Mouse (Mus musculus): ENCODE results near the gene Prkd1.

- TF ChIP-seq CTCF (conservative IDR thresholded peaks at IDR 0.05; ENCODE audit: low read length) (no peak), POU5F1 (IDR thresholded peaks at IDR 0.05; ENCODE audit: borderline replicate concordance, low read length) (no peak), NANOG (IDR thresholded peaks at IDR 0.05; ENCODE audit: borderline replicate concordance, low read length) (no peak)
Measured at GRCm38 (mm10) chr12:50528633-50529032, 120.3 kb downstream of the Prkd1 start.

Data from E14TG2a.4 (cell line).